Mouse (Mus musculus) limb, embryonic 12.5 days (tissue): ENCODE results near the gene Naa35. TPM values are rescaled to one million over a fixed set of nuclear protein-coding genes. Genes with fewer than 3 reads are reported as not detected.

Source experiments
- polyA plus RNA-seq: library from polyadenylated mRNA; unstranded; fragments of >200 nt; fragmentation: Nextera tagmentation; extraction: Ambion mirVana; gene quantifications from 2 replicates; pipeline ENCODE4 v1.2.1, GENCODE M21; 2016

Naa35 gene
- polyA plus RNA-seq, 1 experiment from 2014 or later, result 127 TPM

Other genes with a start within 250 kb of the Naa35 start
- gene Agtpbp1, start within 50 bp of the Naa35 start, polyA plus RNA-seq, result 9.0 and 9.3 TPM in 2 replicates
- 55.3 and 59.9 TPM in 2 replicates for gene Golm1, start 90.6 kb downstream of the Naa35 start, polyA plus RNA-seq
- gene 4921517D22Rik, start 108.8 kb downstream of the Naa35 start, polyA plus RNA-seq, result not detected in 2 replicates
- not detected in 2 replicates for gene Spata31d1a, start 125.1 kb downstream of the Naa35 start, polyA plus RNA-seq
- not detected in 2 replicates for gene Spata31d1b, start 127.0 kb downstream of the Naa35 start, polyA plus RNA-seq
- gene Spata31d1d, start 146.5 kb downstream of the Naa35 start, polyA plus RNA-seq, result not detected in 2 replicates
- 0.24 and 0.46 TPM in 2 replicates for gene 1700014D04Rik, start 161.5 kb downstream of the Naa35 start, polyA plus RNA-seq
- gene Isca1, start 184.6 kb downstream of the Naa35 start, polyA plus RNA-seq, result 97.7 and 98.3 TPM in 2 replicates
- gene Gm49354, start 197.0 kb downstream of the Naa35 start, polyA plus RNA-seq, result not detected in 2 replicates
- 56.0 and 56.5 TPM in 2 replicates for gene Tut7, start 237.9 kb downstream of the Naa35 start, polyA plus RNA-seq